Mouse (Mus musculus) cerebellum, adult 8-10 months (tissue): Measurements from ENCODE around the gene Tmem253.

Source experiments
- DNase-seq: peaks from one replicate; pipeline ENCODE4 v3.0.0; 2022

The Tmem253 gene

GRCm38 (mm10) chr14:52008321-52009203 is 6.9 kb upstream of the Tmem253 start:
- peak; percentile 96 for DNase-seq

GRCm38 (mm10) chr14:52009361-52009760 is 6.1 kb upstream of the Tmem253 start:
- no peak for DNase-seq

- peak; percentile 36 for DNase-seq
These were observed 5.6 kb upstream of the Tmem253 start for GRCm38 (mm10) chr14:52009841-52010240.

- DNase-seq: peak; percentile 67
These were observed 4.9 kb upstream of the Tmem253 start for GRCm38 (mm10) chr14:52010446-52011111.

GRCm38 (mm10) chr14:52011683-52012082 is 3.8 kb upstream of the Tmem253 start:
- DNase-seq: no peak

- peak; percentile 84 for DNase-seq
These were observed 3.4 kb upstream of the Tmem253 start for GRCm38 (mm10) chr14:52012085-52012484.

GRCm38 (mm10) chr14:52012553-52012952 is 2.9 kb upstream of the Tmem253 start:
- DNase-seq: peak; percentile 50

- DNase-seq: peak; percentile 32
These were observed 2.3 kb upstream of the Tmem253 start for GRCm38 (mm10) chr14:52013021-52013610.

GRCm38 (mm10) chr14:52013771-52014219 is 1.7 kb upstream of the Tmem253 start:
- peak; percentile 64 for DNase-seq

GRCm38 (mm10) chr14:52014271-52014760 is 1.1 kb upstream of the Tmem253 start:
- peak; percentile 38 for DNase-seq

GRCm38 (mm10) chr14:52014761-52015311 is 622 bp upstream of the Tmem253 start:
- DNase-seq: peak; percentile 58

- no peak for DNase-seq
These were observed 1.4 kb downstream of the Tmem253 start for GRCm38 (mm10) chr14:52016625-52017405.

GRCm38 (mm10) chr14:52017662-52018061 is 2.2 kb downstream of the Tmem253 start:
- no peak for DNase-seq

GRCm38 (mm10) chr14:52018248-52019050 is 3.0 kb downstream of the Tmem253 start:
- DNase-seq: peak; percentile 43

GRCm38 (mm10) chr14:52019051-52019589 is 3.7 kb downstream of the Tmem253 start:
- no peak for DNase-seq

- DNase-seq: peak; percentile 98
These were observed 4.3 kb downstream of the Tmem253 start for GRCm38 (mm10) chr14:52019590-52020340.

GRCm38 (mm10) chr14:52020486-52021137 is 5.2 kb downstream of the Tmem253 start, which contains the start of gene Zfp219:
TSS of gene Zfp219 (minus strand) at chr14:52020733.
- DNase-seq: peak; percentile 69

- DNase-seq: no peak
These were observed 5.7 kb downstream of the Tmem253 start for GRCm38 (mm10) chr14:52021138-52021529.

- DNase-seq: no peak
These were observed 6.2 kb downstream of the Tmem253 start for GRCm38 (mm10) chr14:52021568-52022212.
